Mouse (Mus musculus) adrenal gland, adult (tissue): Measurements from ENCODE around the gene Nipal4.

ENCODE experiments used
- DNase-seq, 2 experiments: peaks; one replicate each; pipeline ENCODE4 v3.0.0; 2022 to 2023; ENCODE audit warnings: low spot score in 1 of 2; ENCODE audit not compliant: inconsistent age in 2 of 2

Nipal4 gene

DNA sequence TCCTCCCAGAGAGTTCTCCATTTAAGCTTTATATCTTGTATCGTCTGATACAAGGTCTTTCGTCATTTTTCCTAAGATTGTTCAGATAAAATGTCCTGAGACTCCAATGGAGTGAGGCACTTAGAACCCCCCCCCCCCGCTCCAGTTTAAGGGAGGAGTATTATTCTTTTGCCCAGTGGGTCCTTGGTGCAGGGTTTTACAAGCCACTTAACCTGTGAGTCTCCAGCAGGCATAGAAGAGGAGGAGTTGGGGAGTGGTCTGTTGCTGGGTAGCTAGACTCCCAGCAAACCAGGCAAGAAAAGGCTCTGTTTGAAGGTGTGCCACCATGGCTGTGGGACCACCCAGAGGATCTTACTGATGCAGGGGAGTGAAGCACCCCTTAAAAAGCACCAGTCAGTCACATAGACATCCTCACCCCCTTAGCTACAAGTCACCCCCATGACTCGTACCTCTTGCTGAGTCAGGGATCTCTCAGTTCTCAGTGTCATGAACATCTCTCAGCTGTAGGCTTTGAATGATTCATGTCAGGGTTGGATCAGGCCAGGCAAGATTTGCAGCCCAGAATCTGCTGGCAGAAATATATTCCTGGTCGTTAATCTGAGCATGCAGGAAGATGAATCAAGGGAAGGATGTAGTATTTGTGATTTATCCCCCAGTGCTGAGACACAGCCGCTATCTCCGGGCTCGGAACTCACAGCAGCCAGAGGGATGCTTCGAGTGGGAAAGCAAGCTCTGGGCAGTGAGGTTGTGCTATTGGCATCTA, 50.7 kb downstream of the Nipal4 start:
- peak; percentile 42 to 66 for DNase-seq

- DNase-seq: no peak
Measured at GRCm38 (mm10) chr11:46115011-46115410, 51.3 kb downstream of the Nipal4 start.

- DNase-seq: no peak
Measured at GRCm38 (mm10) chr11:46114221-46114620, 52.1 kb downstream of the Nipal4 start.

- no peak for DNase-seq
Measured at GRCm38 (mm10) chr11:46113211-46113610, 53.1 kb downstream of the Nipal4 start.

GRCm38 (mm10) chr11:46110945-46111287, 55.4 kb downstream of the Nipal4 start:
- DNase-seq: no peak

GRCm38 (mm10) chr11:46110156-46110944, 56.0 kb downstream of the Nipal4 start:
- no peak for DNase-seq

GRCm38 (mm10) chr11:46109206-46109605, 57.1 kb downstream of the Nipal4 start:
- DNase-seq: no peak

DNA sequence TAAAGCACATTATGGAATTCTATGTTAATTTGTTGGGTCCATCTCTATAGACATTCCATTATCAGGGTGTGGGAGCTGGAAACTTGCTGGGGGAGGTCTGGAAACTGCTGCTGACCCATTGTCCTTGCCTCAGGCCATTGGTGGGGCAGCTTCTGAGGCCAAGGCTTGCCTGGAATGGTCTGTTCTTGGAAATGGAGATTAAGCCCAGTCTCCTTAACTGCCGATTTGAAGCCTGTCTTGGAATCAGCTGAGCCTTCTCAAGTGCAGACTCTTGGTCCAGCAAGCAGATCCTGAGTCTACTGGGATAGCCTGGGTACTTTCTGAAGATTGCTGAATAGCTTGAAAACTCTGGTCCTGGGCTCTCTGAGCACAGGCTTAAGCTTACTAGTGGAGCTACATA, 59.3 kb downstream of the Nipal4 start:
- DNase-seq: no peak

DNA sequence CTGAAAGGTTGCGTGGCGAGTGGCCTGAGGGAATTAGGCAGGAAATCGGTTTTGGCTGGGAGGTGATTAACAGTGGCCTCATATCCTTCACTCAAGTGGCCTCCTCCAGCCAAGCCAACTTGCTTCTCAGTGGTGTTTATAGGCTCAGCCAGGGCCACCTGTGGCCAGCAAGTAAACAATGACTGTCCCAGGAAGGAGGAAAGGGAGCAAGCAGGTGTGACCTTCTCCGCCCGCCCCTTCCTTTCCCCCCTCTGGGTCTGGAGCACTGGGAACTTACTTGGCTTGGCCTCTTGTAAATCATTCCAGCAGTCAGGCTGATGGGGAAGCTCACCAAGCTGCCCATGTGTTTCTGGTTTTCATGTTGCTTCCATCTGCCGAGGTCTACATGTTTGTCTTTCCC, 64.2 kb downstream of the Nipal4 start:
- no peak for DNase-seq
